Mouse (Mus musculus): Measurements from ENCODE around the gene Acot12. TPM values are rescaled to one million over a fixed set of nuclear protein-coding genes. Genes with fewer than 3 reads are reported as not detected.

Gene Acot12
- polyA plus RNA-seq (2015; fragmentation: Nextera tagmentation; extraction: Ambion mirVana): not detected in 2 replicates

DNA sequence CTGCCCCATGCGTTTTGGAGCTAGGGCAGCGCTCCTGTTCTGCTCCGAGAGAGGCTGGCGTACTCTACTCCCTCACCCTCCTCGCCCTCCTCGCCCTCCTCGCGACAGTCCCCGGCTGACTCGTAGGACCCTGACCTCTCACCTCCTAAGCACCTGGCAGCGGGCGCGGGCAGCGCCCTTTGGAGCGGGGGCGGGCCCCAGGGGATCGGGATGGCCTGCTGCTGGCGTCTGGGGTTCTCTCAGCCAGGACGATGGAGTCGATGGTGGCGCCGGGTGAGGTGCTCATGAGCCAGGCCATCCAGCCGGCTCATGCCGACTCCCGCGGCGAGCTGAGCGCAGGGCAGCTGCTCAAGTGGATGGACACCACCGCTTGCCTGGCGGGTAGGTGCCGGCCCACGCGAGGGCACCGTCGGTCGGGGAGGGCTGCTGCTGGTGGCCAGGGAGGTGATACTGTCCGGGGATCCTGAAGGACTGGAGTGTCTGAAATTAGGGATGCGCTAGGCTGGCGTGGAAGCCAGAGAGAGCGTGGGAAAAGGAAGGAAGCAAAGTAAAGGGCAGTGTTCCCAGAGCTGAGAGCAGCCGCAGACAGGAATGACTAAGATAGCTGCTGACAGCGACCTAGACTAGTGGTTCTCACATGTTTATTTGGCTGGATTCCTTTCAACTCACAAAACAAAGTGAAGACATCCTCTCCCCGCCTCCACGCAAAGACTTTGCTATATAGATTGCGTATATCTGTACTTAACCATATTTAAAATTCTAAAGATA is at the start of gene Acot12:
Acot12 (plus strand) TSS at position 233 of the 768 bp plus-strand sequence.

DNA sequence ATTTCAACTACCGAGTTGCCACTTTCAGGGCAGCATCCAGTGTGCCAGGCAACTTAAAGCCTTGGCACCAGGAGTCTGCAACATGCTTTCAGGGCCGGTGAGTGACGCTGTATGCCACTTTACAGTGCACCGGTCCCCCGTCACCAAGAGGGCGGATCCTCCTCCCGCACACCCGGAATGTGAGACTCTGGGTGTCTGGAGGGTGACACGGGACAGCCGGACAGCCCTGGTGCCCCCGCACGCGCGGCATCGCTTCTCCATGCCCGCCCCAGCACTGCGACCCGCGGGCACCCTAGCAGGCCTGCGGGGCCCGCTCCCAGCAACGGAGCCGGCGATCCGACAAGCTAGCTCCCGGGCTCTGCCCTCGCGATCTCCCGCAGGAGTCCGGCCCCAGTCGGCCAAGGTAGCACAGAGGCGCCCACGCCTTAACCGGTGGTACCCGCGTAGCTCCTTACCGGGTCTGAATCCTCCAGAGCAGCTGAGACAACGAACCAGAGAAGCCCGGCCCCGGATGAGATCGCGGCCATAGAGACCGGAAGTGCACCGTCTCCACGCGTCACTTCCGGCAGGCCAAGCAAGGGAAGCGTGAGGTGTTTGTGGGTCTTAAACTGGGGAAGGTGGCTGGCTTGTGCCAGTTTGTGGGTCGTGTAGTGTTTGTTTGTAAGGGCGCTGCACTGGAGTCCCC is 66.0 kb downstream of the Acot12 start, which contains the start of gene Zcchc9:
Zcchc9 (minus strand) TSS at position 551 of the 685 bp plus-strand sequence.

Other genes starting within 250 kb of the Acot12 start
- 17.8 and 21.7 TPM in 2 replicates for gene Zcchc9, start 66.2 kb downstream of the Acot12 start, polyA plus RNA-seq (2015; fragmentation: Nextera tagmentation; extraction: Ambion mirVana)
- 0.13 TPM in 1 of 2 replicates, not detected in the other for gene Ckmt2, start 135.4 kb downstream of the Acot12 start, polyA plus RNA-seq (2015; fragmentation: Nextera tagmentation; extraction: Ambion mirVana)

Measured in spleen, postnatal 0 days (tissue).